Mouse (Mus musculus) cerebellum, adult 9-11 months (tissue): Measurements from ENCODE around the gene Gm20388.

Source experiments
- DNase-seq: peaks from one replicate; pipeline ENCODE4 v3.0.0; 2022

The Gm20388 gene

DNA sequence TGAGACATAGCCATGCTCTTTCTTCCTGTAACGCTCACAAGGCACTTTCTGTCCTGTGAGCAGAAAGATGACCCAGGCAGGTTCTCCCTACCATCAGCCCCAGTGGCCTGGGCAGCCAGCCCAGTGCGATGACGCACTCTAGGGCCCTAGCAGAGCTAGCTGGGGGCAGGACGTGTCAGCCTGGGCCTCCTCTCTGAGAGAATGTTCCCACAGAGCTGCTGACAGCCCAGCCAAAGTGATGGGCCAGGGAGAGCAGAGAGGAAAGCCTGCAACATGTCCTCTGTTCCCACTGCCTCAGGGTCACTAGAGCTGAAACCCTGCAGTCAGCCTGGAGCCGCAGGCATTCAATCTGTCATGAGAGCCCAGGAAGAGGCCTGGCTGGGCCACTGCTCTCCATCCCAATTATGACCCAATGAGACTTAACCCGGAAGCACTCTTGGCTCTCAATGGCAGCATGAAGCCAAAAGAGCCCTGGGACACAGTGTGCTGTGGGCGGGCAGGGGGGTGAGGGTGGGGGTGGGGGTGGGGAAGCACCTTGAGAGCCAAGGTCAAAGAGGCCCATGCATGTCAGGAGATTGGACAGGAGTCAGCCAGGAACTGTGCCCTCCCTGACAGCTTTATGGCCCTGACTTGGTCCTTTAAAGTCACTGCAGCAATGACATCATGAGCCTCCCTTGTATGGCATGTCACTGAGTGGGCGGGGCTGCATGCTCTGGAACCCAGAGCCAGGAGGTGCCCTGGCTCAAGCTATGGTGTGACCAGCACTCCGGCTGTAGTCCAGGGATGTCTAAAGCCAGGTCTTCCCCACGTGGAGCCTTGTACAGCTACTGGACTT is 1465.7 kb downstream of the Gm20388 start:
- peak; percentile 36 for DNase-seq

DNA sequence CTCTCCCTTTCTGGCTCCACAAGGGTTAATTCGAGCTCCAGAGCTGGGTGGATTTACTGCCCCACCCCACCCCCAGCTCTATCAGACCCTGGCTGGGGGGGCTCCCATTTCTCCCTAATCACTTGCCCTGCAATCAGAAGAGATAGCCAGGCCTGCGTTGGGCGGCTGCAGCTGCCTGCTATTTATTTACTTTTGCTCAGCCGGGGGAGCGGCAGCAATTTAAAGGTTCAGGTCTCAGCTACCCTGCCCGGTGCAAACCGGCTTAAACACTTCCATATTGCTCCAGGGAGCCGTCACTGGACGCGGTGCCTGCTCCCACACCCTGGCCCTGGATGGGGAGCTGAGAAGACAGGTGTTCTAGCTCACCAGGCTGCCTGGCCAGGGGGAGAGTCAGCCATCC is 1467.0 kb downstream of the Gm20388 start:
- no peak for DNase-seq

DNA sequence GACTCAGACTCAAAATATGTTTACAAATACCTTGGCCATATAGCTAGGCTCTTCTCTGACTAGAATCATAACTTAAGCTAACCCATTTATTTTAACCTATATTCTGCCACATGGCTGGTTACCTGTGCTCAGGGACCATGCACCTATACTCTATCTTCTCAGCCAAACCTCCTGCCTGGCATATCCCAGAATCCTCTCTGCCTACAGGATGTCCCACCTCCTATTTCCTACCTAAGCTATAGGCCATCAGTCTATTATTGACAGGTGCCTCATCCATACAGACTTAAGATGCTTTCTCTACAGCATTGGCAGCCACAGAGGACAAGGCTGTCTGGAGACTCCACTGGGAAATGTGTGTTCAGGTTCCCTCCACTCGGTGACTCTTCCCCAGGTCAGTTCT is 1468.7 kb downstream of the Gm20388 start:
- DNase-seq: no peak

DNA sequence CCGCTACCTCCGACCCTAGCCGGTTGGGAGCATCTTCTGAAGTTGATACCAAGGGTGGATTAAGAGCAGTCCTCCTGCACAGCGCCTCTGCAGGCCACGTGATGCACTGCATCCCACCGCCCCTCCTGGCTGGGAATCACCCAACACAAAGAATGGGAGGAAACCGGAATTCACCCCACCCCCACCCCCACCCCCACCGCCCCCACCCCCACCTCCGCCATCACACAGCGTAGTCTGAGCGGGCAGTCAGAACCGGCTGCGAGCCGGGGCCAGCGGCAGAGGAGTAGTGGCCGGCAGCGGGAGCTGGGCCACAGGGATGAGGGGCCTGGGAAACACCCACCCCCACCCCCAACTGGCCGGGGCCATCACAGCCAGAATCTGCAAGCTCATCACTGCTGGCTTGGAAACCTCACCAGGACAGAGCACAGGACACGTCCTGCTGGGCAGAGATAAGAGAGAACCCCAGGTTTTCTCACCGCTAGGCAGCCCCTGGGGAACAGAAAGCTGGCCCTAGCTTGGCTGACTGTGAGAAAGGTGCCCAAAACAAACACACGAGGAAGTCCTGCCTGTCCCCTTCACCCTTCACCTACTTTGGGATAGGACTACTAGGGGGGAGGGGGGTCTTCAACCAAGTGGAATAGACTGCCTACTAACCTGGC is 1472.1 kb downstream of the Gm20388 start:
- no peak for DNase-seq

DNA sequence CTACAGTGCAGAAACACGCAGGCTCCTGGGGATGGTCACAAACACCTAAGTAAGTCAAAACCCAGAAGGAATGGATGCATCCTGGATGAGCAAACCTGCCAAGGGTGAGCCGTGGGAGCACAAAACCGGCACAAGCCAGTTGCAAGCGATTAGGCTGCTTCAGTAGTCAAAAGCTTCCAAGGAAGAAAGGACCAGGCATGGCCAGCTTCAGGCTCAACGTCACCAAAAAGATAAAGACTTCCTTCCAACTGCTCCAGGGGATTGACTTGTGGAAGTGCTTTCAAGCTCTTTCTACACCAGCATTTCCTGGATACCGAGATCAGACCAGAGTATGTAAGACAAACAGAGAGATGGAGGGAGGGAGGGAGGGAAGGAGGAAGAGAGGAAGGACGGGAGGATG is 1474.9 kb downstream of the Gm20388 start:
- no peak for DNase-seq

DNA sequence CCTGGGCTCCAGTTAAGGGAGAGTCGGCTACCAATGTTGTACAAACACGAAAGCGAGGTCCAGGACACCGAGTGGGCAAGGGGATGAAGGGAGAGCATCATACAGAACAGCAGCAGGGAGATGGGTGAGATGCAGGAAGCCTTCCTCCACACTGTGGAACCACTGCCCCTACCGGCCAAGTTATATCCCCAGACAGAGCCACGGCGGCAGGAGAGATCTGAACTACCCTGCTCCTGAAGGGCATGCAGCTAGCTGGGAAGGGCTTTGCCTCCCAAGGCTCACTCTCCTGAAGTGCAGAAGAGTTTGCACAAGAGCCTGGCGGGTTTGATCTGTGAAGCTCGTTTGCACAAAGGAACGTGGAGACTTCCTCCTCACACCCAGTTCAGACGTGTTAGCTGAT is 1480.0 kb downstream of the Gm20388 start:
- DNase-seq: no peak

DNA sequence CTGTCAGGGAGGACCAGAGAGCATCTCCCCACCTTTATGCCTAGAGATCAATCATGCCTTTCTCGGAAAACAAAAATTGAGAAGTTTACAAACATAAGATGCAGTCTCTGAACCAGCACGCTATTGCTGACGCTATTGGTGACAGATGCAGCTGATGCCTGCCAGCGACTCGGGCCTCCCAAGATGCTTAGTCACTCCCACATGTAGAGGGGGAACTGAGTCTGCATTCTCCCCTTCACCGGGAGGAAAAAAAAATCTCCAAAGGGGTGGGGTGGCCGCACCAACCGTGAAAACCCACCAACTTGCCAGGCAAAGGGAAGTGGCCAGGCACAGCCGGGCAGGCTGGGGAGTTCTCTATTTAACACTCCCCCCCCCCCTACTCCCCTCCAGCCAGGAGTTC is 1480.6 kb downstream of the Gm20388 start:
- DNase-seq: no peak

DNA sequence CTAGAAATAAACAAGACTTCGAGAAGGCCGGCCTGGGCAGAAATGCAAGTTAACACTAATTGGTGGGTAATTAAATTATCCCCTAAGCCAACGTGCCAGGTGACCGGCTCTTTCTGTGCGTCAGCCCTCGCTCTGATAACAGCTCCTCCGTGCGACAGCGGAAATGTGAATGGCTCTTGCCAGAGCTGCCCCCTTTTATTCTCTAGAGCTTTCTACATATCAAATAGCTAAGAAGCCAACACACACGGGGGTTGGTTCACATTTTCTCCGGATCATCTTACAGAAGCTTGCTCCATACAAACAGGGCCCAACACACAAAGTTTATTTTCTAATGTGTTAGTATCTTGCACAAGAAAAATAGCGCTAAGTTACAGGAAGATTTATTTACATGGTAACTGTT is 1481.1 kb downstream of the Gm20388 start:
- no peak for DNase-seq

DNA sequence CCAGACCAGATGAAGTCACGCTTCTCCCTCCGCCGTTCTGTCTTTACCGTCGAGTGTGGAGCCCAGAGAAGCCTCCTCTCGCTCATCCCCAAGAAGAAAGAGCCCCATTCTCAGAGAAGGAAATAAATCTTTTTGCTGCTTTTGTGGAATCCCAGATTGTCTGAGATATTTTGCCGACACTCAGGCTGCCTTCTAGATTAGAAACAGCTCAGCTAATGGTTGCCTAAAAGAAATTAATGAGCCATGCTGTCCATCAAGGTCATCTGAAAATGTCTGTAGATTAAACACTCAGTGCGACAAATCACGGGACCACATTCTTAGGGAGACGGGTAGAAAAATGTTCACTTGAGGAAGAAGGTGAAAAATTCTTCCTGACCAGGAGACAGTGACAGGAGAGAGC is 1481.8 kb downstream of the Gm20388 start:
- DNase-seq: no peak

DNA sequence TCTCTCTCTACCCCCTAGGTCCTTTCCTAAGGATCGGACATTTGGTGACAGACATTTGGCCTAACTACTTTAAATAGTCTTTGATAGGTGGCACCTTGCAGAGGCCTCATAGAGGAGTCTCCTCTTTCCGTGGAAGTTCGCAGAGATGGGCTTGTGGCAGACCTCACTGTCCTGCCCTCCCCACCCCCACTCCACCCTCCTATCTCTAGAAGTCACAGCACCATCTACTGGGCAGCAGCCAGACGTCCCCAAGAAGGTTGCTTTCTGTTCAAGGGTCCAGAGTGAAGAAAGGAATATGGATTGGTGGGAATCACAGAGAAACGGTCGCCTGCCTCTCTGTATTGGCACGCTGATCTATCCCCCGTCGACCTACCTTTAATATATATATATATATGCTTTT is 1482.5 kb downstream of the Gm20388 start:
- no peak for DNase-seq

DNA sequence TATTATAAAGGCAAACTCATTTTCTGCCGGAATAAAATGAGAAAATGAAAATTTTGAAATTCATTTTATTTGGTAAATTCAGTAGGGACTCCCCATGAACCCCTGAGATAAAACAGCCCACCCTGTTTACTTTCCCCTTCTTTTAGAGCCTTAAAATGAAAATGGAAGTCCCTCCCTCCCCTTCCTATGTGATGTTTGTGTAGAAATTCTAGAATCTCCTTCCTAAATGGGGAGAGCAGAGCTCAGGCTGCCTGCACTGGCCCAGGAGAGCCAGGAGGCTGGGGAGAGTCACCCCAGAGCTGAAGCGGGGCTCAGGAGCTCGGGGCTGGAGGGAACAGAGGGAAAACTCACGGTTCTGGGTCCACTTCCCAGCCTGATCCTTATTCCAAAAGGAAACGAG is 1484.0 kb downstream of the Gm20388 start:
- no peak for DNase-seq

DNA sequence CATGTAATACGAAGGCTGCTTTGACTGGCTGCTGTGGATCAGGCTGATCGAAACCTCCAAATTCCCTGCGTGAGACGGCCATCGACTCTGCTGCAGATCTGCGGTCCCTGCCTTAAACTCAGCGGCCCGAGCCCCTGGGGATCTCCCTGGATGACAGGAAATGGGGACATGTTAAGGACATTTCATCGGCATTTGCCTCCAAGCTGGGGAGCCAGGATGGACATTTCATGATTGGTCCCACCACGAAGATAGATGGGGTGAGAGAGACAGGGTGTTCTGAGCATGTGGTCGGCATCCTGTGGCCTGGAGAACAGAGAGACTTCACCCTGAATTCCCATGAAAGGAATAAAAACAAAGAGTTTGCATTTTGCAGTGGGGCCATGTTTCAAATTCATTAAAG is 1484.7 kb downstream of the Gm20388 start:
- DNase-seq: no peak

DNA sequence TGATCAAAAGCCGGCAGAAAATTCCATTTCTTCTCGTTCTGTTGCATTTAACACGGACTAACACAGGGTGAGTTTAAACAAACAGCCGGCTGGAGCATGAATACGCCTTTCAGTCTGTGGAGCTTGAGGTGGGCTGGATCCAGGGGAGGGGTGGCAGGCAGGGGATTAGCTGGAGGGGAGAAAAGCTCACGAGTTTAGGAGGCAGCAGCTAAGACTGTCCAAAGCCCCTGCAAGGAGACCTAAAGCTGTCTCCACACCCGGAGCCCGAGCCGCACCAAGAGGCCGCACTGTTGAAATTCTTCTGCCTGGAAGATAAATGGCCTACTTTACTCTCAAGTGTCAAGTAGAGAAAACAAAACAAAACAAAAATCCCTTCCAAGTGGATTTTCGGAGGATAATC is 1485.5 kb downstream of the Gm20388 start:
- DNase-seq: no peak

DNA sequence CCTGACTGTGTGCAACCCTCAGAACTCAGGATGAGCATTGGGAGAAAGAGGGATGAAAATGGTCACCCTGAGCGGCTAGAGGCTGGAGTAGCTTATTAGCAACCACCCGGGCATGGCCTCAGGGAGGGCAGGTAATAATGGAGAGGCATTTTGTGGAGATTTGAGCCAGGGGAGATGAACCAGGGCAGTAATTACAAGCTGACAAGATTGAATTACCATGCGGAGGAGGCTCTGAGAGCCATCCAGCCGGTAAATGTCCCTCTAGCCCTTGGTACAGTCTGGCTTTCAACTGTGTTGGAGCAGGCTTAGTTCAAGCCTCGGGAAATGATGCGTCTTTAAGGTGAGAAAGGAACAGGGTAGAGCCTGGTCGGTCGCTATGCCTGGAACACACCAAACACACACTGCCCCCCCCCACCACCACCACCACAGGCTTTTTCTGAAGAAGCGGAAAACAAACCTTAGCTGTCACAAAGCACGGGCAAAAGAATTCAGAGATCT is 1486.6 kb downstream of the Gm20388 start:
- no peak for DNase-seq

DNA sequence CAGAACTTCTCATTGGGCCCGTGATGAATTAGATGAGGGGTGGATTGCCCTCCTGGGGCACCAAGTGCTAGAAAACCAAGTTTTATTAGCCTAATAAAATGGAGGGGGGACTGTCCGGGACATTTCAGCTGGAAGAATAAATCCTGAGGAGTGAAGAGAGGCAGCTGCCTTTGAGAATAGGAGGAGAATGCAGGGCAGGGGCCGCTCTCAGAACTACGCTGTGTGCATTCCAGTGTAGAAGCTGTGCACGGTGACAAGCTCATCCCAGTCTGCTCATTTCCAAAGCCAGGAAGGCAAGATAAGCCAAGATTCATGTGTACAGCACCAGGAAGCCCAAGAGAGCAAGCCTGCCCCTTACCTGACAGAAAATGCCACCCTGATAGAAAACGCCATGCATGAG is 1487.4 kb downstream of the Gm20388 start:
- DNase-seq: no peak

DNA sequence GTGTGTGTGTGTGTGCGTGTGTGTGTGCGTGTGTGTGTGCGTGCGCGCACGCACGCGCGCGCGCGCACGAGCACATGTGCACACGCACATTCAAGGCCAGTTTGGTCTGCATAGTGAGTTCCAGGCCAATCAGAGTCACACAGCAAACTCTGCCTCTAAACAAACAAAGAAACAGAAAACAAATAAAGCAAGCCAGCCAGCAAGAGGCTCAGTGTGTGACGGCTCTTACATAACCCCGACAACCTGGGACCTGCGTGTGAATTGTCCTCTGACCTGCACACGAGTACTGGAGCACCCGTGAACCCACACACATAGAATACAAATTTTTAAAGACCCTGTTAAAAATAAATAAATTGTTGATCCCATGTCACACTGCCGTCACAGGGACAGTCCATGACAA is 1488.1 kb downstream of the Gm20388 start:
- DNase-seq: no peak

DNA sequence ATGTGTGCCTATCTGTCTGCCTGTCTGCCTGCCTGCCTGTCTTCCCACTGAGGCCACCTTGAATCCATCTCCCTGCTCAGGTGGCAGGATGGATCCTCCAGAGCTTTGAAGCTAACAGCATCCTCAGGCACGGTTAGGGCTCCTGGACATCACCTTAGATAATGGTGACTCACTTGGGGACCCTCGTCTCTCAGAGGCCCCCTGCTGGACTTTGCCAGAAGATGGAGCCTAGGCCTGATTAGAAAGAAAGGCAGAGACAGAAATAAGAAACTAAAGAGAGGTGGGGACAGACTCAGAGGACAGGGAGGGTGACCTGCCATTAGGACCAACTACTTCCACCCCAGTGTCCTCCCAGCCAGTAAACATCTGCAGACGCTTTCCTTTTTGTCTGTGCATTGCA is 1488.5 kb downstream of the Gm20388 start:
- DNase-seq: no peak

DNA sequence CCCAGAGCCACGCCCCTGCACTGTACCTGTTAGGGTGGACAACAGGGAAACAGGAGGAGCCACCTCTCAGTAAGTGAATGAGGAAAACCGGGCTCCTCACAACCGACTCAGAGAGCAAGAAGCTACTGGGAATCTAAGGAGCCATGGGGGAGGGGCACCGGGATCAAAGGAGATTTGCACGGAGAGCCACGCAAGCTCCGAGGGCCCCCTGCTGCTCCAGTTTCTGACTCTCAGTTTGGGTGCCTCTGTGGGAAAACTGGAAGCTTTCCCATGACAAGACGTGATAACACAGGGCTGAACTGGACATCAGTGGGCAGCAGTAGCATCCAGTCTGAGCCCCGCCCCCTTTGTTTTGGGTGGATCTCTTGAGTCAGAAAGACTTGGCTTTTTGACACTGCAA is 1489.9 kb downstream of the Gm20388 start:
- DNase-seq: no peak

DNA sequence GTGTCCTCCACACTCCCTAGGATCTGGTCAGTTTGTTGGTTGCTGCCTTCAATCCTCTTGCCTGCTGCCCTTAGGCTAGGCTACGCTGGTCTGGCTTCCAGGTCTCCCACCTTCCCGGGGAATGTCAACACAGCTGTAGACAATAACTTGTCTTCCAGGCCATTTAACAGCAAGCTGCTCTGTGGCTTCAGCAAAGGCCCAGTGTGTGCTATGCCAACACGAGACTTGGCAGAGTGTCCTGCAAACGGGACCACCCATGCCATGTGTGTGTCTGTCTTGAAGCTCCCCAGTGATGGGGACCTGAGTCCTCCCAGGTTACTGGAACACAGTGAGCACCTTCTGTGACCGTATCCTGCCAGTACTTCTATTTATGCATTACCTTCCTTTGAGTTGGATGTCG is 1493.2 kb downstream of the Gm20388 start:
- no peak for DNase-seq

DNA sequence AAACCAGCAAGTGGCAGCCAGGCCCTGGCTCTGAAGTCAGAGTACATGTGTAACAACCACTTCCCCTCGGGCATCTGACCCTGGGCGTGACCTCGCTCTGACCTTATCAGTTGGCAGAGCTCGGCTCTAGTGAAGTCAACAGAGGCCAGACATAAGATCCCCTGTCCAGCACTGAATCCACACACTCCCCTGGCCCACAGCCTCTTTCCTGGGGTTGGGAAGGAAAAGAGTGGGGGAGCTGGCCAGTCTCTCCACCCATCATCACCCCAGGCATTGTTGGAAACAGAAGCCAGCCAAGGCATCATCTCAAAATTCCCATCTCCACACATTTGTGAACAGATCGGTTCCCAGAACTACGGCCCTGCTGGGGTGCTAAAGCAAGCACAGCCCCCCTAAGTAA is 1507.4 kb downstream of the Gm20388 start:
- no peak for DNase-seq

DNA sequence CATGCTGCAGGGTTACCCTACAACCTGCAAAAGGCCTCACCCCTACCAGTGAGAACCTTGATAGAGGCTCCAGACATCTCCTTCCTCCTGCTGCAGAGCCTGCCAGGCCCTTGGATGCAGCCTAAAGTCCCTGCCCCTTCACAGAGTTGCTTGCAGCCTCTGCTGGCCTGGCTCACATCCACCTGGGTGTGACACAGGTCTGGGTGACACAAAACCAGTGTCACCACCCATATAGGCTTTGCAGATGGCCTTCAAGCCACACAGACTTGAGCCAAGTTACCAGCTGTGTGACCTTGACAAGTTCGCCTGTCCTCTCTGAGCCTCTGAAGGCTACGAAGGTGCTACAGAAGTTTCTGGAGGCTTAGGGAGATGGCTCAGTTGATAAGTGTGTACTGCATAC is 1508.9 kb downstream of the Gm20388 start:
- DNase-seq: no peak

DNA sequence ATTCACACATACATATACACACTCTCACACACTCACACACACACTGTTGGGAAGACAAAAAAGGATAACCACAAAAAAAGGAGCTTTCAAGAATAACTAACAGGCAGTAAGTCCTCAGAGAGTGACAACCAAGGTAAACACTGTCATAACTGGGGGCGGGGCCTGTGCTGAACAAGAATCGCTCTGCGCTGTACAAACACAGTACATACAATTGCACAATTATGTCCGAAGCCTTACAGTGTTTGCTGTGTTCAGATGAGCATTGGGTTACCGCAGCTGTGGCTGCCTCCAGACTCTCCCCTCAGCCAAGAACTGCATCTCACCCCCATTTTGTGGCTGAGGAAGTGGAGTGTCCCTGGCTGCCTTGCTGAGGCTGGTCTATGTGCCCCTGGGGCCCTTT is 1510.4 kb downstream of the Gm20388 start:
- DNase-seq: no peak

DNA sequence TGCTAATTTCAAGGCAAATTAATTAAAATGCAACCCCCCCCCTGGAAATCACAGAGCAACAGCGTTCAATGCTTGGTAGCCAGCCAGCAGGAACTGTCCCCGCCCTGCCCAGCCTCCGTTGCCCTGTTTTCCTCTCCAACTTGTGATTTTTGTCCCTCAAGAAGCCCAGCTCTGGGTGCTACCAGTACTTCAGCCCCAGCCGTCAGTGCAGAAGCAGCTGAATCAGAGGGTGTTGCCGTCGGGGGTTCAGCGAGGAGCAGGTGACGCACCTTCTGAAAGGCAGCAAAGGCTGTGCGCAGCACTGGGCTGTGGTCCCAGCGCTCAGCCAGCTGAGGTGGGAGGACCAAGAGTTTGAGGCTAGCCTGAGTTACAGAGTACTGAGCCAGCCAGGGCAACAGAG is 1513.4 kb downstream of the Gm20388 start:
- no peak for DNase-seq

DNA sequence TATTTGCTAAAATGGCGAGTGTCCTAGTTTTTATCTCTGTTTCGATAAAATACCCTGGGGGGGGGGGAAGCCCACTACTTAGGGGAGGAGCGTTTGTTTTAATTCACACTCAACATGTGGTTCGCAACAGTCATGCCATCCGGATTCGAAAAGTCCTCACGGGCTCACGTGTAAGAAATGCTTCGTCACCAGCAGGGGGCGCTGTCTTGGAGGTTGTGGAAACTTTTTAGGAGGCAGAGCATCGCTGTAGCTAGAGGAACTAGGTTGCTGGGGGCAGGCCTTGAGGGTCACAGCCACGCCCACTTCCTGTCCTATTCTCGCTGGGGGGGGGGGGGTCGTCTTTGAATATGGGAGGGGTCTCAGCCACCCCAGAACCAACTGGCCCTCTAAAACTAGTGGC is 1514.0 kb downstream of the Gm20388 start:
- DNase-seq: no peak

DNA sequence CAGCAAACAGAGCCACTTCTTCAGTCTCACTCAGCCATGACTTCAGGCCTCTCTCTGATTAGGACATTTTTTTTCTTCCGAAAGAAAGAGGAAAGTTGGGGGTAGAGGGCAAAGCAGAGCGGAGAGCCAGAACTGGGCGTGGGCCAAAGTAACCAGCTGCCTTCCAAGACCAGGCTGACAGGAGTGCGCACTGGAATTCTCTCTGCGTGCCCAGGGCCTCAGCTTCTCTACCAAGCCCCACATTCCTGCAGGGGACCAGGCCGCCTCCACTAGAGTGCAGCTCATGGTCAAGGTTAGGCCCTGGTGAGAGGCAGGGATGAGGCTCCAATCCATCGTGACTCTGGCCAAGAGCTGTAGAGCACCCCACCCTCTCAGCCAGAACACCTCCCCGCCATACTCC is 1520.9 kb downstream of the Gm20388 start:
- DNase-seq: no peak
